Mouse (Mus musculus): ENCODE measurements around the gene Ascl3. TPM values are rescaled to one million over a fixed set of nuclear protein-coding genes. Genes with fewer than 3 reads are reported as not detected.

Gene Ascl3
- polyA plus RNA-seq (2012; rRNA removed) = 0.56 and 0.61 TPM in 2 replicates

DNA sequence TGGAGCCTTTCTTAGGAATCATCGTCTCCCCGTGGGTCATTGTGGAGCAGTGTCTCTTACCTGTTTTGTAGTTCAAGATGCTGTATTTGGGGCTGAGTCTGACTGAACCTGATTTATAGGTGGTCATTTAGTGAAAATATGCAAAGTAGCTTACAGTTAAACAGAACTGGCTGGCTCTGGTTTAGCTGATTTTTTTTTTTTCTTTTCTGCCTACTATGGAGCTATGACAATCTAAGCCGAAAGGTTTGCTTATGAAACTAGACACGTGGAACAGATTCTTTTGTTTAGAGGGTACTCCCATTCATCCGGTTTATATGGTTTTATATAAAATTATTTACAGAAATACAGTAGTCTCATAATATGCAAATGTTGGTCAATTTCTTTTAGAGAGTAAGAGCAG lies at the start of gene Ascl3:
TSS of gene Ascl3 (minus strand) at position 101 of the 400 bp plus-strand sequence.

DNA sequence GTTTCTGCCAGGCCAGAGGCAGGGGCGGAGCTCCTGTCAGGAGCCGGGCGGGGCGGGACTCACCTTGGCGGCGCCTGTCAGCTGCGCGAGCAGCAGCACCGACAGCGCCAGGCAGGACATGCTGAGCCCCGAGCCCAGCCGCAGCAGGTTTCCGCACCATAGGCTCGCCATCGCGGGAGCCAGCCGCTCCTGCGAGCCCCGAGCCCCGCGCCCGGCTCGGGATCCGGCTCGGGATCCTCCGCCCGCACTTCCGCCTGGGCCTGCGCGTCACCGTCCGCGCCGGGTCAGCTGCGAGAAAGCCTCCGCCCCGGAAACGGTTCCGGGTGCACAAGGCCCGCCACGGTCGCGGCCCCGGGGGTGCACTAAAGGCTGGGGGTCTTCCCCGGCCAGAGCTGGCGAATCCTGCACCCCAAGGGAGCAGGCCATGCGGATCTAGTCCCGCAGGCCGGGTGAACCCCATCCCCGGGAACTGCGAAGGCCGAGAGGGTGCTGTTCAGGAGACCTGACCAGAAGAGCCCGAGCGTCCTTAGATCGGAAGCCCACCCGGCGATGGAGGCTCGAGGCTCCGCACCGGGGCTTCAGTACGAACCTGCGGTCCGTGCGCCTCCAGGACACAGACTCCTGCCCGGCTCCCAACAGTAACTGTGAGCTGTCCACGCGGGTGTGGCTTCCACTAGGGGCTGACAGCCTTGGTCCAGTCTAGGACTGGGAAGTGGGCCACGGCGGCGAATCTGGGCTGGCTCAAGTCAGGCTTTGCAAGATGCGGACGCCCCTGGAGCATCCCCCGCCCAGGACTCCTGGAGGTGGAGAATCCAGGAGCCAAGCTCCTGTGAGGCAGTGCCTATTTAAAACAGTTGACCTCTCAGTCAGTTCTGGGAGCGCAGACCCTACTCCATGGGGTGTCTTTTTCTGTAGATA lies 20.7 kb upstream of the Ascl3 start, which contains the start of gene Tmem9b:
TSS of gene Tmem9b (minus strand) at position 868 of the 918 bp plus-strand sequence.

DNA sequence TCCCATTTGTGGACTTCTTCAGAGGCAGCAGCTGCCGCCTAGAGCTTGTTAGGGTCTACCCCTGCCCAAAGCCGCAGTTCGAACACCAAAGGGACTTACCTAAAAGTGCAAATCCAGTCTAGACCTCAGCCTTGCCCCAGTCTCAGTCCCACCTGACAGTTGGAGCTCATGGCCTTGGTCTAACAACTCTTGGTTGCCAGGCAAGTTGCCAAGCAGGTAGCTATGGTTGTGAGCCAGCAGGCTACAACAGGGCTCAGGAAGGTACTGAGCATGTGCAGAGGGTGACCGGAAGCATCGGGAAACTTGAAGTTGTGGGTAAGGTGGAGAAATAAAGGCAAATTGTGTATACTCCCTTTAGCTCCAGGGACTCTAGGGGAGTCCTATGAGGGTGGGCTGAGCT lies 7.8 kb downstream of the Ascl3 start, which contains the start of gene BC051019:
TSS of gene BC051019 (minus strand) at position 154 of the 400 bp plus-strand sequence.

DNA sequence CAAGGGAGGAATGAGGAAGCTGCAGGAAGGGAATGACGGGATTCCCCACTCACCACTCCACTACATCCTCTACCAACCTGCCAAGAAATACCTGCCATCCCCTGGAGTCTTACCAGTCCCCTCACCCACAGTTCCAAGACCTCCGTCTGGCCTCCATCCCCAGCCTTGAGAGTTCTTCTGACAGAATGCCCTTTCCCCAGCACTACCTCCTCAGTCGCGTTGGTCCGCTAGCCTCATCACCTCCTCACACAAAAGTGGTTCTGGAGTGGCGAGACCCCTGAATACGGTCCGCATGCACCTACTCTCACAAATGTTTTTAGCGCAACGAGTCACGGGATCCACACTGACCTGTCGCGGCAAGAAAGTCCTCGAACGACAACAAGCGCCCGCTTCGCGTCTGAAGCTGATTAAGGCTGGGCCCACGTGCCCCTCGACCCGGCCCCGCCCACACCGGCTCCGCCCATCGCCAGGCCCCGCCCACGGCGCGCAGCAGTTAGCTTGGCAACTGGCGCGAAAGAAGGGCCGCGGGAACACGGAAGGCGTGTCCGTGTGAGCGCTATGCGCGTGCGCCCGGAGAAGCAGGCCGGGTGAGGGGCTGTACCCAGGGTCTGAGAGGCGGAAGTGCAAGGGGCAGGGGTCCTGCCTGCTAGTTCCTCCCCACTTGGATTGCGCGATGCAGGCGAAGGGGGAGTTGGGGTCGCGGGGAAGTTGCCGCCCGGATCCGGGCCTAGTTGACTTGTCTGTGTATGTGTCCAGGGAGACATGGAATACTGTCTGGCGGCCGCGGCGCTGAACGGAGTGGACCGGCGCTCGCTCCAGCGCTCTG lies 28.1 kb downstream of the Ascl3 start, which contains the start of the genes St5 and Akip1:
TSS of gene St5 (minus strand) at position 416 of the 826 bp plus-strand sequence.
TSS of gene Akip1 (plus strand) at position 501 of the 826 bp plus-strand sequence.

Other genes with a start within 250 kb of the Ascl3 start
- 0.07 TPM in 2 replicates for gene Trim66, start 223.6 kb downstream of the Ascl3 start, polyA plus RNA-seq (2012; rRNA removed)
- 369 and 454 TPM in 2 replicates for gene Rpl27a, start 212.6 kb downstream of the Ascl3 start, polyA plus RNA-seq (2012; rRNA removed)
- 46.7 and 55.8 TPM in 2 replicates for gene St5, start 28.1 kb downstream of the Ascl3 start, polyA plus RNA-seq (2012; rRNA removed)
- gene Akip1, start 28.0 kb downstream of the Ascl3 start, polyA plus RNA-seq (2012; rRNA removed) = 8.2 and 9.3 TPM in 2 replicates
- 0.51 and 0.95 TPM in 2 replicates for gene BC051019, start 7.9 kb downstream of the Ascl3 start, polyA plus RNA-seq (2012; rRNA removed)
- 42.9 and 54.3 TPM in 2 replicates for gene Tmem9b, start 21.1 kb upstream of the Ascl3 start, polyA plus RNA-seq (2012; rRNA removed)
- gene Nrip3, start 50.3 kb upstream of the Ascl3 start, polyA plus RNA-seq (2012; rRNA removed) = 0.09 and 0.17 TPM in 2 replicates
- 2.2 and 2.4 TPM in 2 replicates for gene Scube2, start 134.0 kb upstream of the Ascl3 start, polyA plus RNA-seq (2012; rRNA removed)
- 27.3 and 29.3 TPM in 2 replicates for gene Dennd5a, start 228.7 kb upstream of the Ascl3 start, polyA plus RNA-seq (2012; rRNA removed)